Mouse (Mus musculus) thymus, adult 2 months (tissue): ENCODE data around the gene Ubash3a. TPM values are rescaled to one million over a fixed set of nuclear protein-coding genes. Genes with fewer than 3 reads are reported as not detected.

Experiments used
- DNase-seq: peaks from one replicate; pipeline ENCODE4 v3.0.0; 2021
- H3K27ac ChIP-seq: fragments of 200-500 bp; 2 replicates; pipeline ENCODE4 v1.5.1; 2012; ENCODE audit warnings: low read length, control low read depth; ENCODE audit not compliant: control insufficient read depth, insufficient read depth
- H3K27me3 ChIP-seq: fragments of 200-500 bp; 2 replicates; pipeline ENCODE4 v1.6.1; 2012; ENCODE audit warnings: mild to moderate bottlenecking, low read length, moderate library complexity, mixed read lengths; ENCODE audit not compliant: control insufficient read depth, insufficient read depth
- H3K36me3 ChIP-seq: fragments of 200-500 bp; 2 replicates; pipeline ENCODE4 v1.6.1; 2012; ENCODE audit warnings: mild to moderate bottlenecking, low read length, moderate library complexity; ENCODE audit not compliant: control insufficient read depth, insufficient read depth
- H3K4me1 ChIP-seq: fragments of 200-500 bp; replicated peaks from 2 replicates; pipeline ENCODE4 v1.6.1; 2012; ENCODE audit warnings: low read length; ENCODE audit not compliant: control insufficient read depth, insufficient read depth
- H3K4me3 ChIP-seq: fragments of 200-500 bp; 2 replicates; pipeline ENCODE4 v1.5.1; 2012; ENCODE audit warnings: mild to moderate bottlenecking, low read length, control low read depth, moderate library complexity; ENCODE audit not compliant: control insufficient read depth, insufficient read depth
- CTCF ChIP-seq: fragments of 200-500 bp; IDR thresholded peaks from 2 replicates; pipeline ENCODE4 v1.5.1; 2012; ENCODE audit warnings: mild to moderate bottlenecking, control low read depth, low read length, moderate library complexity, borderline replicate concordance; ENCODE audit not compliant: control insufficient read depth, poor library complexity, insufficient read depth; ENCODE audit errors: extremely low read depth
- POLR2A ChIP-seq: fragments of 200-500 bp; IDR thresholded peaks from 2 replicates; pipeline ENCODE4 v1.6.1; 2012; ENCODE audit warnings: mild to moderate bottlenecking, low read length, control low read depth, moderate library complexity; ENCODE audit not compliant: control insufficient read depth, poor library complexity, insufficient read depth; ENCODE audit errors: extremely low read depth
- WGBS: fragments of 180-500 bp; shearing (Covaris S2); methylation state at CpG from one replicate; pipeline ENCODE4 v1.1.7; 2018; 5-methylcytosine and 5-hydroxymethylcytosine counted together
- polyA plus RNA-seq: library from polyadenylated mRNA; depleted of rRNA; stranded (reverse); fragments of >200 nt; gene quantifications from 2 replicates; pipeline ENCODE4 v1.2.3, GENCODE M21; 2012

Gene Ubash3a
- polyA plus RNA-seq, 1 experiment = 95.5 TPM

DNA sequence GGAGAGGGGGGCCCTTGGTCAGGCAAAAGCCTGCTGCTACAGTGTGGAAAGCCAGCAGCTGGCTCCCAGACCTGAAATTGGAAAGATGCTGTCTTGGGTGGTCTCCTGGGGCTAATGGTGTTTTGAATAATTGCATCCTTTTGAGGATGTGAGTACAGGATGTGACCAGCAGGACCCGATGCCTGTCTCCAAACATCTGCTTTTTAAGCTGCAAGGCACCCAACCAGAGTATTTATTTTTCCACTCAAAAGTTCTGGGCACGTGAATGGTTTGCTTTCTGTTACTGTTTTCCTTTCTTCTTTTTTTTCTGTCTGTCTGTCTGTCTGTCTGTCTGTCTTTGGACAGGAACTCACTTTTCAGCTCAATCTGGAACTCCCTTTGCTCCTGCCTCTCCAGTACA, 15.0 kb upstream of the Ubash3a start:
- Histone ChIP-seq H3K4me1 (peaks cover 30% of the 10 kb centered on the region), H3K4me3 (no peak overlapping the region), H3K36me3 (no peaks in the 10 kb centered on the region), H3K27ac (no peak overlapping the region), H3K27me3 (no peaks in the 10 kb centered on the region)
- no peak for DNase-seq
- WGBS = 66% methylated on average over 2 of the region's 2 CpGs
- TF ChIP-seq CTCF = no peak
- no peak for TF ChIP-seq POLR2A

DNA sequence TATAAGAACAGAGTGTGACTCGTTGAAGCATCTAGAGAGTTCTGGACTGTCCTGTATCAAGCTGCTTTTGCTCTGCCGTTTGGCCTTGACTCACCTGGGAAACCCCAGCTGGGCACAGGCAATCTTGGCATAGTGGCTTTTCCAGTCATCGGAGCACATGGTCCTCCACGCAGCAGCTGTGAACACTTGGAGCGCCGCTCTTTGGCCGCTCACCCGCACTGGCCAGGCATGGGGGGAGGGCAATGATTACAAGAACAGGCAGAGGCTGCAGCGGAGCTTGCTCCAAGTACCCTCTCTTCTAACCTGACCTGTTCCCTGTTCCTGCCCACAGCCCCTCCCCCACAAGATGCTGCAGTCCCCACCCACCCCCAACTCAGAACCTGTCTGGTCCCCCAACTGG, 14.3 kb upstream of the Ubash3a start:
- Histone ChIP-seq H3K27me3 (no peaks in the 10 kb centered on the region), H3K4me1 (peaks cover 30% of the 10 kb centered on the region), H3K36me3 (no peaks in the 10 kb centered on the region), H3K27ac (no peak overlapping the region), H3K4me3 (no peak overlapping the region)
- TF ChIP-seq POLR2A (no peak), CTCF (no peak)
- WGBS = 96% methylated on average over 9 of the region's 9 CpGs
- DNase-seq = no peak

DNA sequence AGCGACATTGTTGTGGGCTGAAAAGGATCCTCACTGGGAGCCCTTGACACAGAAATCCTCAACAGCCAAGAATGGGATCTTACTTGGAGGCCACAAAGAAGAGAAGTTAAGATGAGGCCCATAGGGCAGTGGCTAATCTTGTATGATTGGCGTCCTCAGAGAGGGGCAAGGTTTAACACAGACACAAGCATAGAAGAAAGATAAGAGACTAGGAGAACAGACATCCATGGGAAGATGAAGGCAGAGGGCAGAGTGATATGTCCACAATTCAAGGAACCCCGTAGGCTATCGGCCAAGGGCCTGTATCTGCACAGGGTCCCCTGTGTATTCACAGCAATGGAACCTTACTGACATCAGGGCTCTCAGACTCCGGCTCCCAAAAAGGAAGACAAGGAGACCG, 12.5 kb upstream of the Ubash3a start:
- no peak overlapping the region for H3K4me3 ChIP-seq
- no peaks in the 10 kb centered on the region for H3K27me3 ChIP-seq
- no peak for DNase-seq
- no peak overlapping the region for H3K27ac ChIP-seq
- 73% methylated on average over 6 of the region's 6 CpGs for WGBS
- TF ChIP-seq CTCF (no peak), POLR2A (no peak)
- H3K4me1 ChIP-seq = peaks cover 30% of the 10 kb centered on the region
- no peaks in the 10 kb centered on the region for H3K36me3 ChIP-seq

DNA sequence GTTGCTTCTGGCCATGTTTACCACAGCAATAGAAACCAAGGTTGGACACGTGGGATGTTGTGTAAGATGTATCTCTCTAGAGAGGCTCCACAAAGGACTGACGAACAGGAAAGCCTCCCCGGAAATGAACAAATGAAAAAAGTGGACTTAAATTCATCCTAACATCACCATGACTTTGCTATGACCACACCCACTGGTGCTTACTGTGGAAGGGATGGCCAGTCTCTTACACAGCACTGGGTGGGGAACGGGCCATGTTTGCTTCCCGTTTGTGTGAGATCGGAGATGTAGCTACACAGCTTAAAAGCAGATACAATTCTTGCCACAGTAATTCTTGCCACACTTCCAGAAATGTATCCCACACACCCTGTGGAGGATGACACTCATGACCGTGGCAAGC, 11.4 kb upstream of the Ubash3a start:
- DNase-seq = no peak
- WGBS = 96% methylated on average over 7 of the region's 7 CpGs

GRCm38 (mm10) chr17:31198877-31199276, 8.8 kb upstream of the Ubash3a start, which contains the start of gene Tmprss3:
Gene Tmprss3, minus strand, starts transcription at chr17:31198977.
- Histone ChIP-seq H3K4me3 (no peak within 1 kb of the TSS), H3K36me3 (no peaks in the 10 kb centered on the region), H3K27ac (no peak within 1 kb of the TSS), H3K4me1 (peaks cover 23% of the 10 kb centered on the region), H3K27me3 (no peaks in the 10 kb centered on the region)
- 91% methylated on average over 11 of the region's 11 CpGs for WGBS
- TF ChIP-seq CTCF (no peak), POLR2A (no peak)
- DNase-seq = no peak

More for the DNA sequence above, 11.4 kb upstream of the Ubash3a start:
- peaks cover 25% of the 10 kb centered on the region for H3K4me1 ChIP-seq
- no peaks in the 10 kb centered on the region for H3K27me3 ChIP-seq
- H3K4me3 ChIP-seq = no peak overlapping the region
- H3K36me3 ChIP-seq = no peaks in the 10 kb centered on the region
- TF ChIP-seq POLR2A (no peak), CTCF (no peak)
- H3K27ac ChIP-seq = no peak overlapping the region

DNA sequence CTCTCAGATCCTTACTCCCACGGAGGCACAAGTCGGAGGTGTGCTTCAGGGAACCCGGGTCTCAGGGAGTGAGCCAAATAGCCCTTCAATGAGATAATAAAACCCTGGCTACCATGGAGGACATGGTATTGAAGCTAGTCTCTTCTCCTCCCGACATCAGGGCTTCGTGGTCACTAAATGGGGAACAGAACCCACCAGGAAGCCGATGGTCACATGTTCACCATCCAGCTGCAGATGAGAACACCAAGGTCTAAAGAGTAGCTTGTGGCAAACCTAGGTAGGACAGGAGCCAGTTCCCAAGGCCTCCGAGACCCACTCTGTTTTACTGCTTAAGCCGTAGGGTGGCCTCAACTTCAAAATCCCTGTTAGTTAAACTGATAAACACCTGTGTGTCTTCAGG, 981 bp downstream of the Ubash3a start:
- Histone ChIP-seq H3K27ac (peak overlapping the region; percentile 96), H3K4me3 (peak overlapping the region; percentile 58), H3K36me3 (peaks cover 11% of the 10 kb centered on the region), H3K4me1 (peaks cover 50% of the 10 kb centered on the region), H3K27me3 (no peaks in the 10 kb centered on the region)
- TF ChIP-seq POLR2A = no peak
- TF ChIP-seq CTCF = no peak
- DNase-seq = peak; percentile 24
- 9% methylated on average over 8 of the region's 8 CpGs for WGBS

DNA sequence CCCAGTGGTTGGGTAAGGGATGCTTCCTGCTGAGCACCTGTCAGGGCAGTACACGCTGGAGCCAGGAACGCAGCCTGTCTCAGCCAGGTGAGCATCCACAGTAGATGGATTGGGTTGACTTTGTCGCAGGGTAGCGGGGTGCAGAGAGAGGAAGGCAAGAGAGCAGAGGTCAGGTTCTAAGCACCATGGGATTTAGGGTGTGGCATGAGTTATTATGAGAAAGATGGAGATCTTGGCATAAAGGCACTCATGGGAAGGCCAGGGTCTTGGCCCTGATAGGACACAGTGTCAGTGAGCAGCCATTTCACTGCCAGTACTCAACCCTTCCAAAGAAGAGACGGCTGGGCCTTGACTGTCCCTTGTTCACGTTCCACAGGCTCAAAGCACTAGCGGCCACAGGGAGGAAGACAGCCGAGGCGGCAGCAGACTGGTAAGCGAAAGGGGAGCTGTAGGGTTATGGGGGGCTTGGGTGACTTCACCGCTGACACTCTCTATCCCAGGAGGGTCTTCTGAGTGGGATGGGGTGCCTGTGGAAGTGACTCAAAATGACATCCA, 1.8 kb downstream of the Ubash3a start:
- peak; percentile 36 for DNase-seq
- no peaks in the 10 kb centered on the region for H3K27me3 ChIP-seq
- WGBS = 79% methylated on average over 11 of the region's 11 CpGs
- H3K36me3 ChIP-seq = peaks cover 19% of the 10 kb centered on the region
- peak overlapping the region; percentile 58 for H3K4me3 ChIP-seq
- TF ChIP-seq POLR2A (no peak), CTCF (no peak)
- peak overlapping the region; percentile 96 for H3K27ac ChIP-seq
- H3K4me1 ChIP-seq = peaks cover 50% of the 10 kb centered on the region

GRCm38 (mm10) chr17:31210299-31210698, 2.6 kb downstream of the Ubash3a start:
- no peaks in the 10 kb centered on the region for H3K27me3 ChIP-seq
- H3K36me3 ChIP-seq = peaks cover 27% of the 10 kb centered on the region
- DNase-seq = no peak
- H3K4me3 ChIP-seq = no peak overlapping the region
- peaks cover 45% of the 10 kb centered on the region for H3K4me1 ChIP-seq
- H3K27ac ChIP-seq = peak overlapping the region; percentile 57
- TF ChIP-seq POLR2A (no peak), CTCF (no peak)
- 9% methylated on average over 7 of the region's 7 CpGs for WGBS
